Mouse (Mus musculus) E14TG2a.4 (cell line): ENCODE results near the gene Leng9.

Experiments used
- CTCF ChIP-seq: conservative IDR thresholded peaks from 2 replicates; pipeline ENCODE4 v1.5.1; 2014; ENCODE audit warnings: low read length
- NANOG ChIP-seq: IDR thresholded peaks from 2 replicates; pipeline ENCODE4 v1.6.1; 2014; ENCODE audit warnings: borderline replicate concordance, low read length, mixed read lengths

DNA sequence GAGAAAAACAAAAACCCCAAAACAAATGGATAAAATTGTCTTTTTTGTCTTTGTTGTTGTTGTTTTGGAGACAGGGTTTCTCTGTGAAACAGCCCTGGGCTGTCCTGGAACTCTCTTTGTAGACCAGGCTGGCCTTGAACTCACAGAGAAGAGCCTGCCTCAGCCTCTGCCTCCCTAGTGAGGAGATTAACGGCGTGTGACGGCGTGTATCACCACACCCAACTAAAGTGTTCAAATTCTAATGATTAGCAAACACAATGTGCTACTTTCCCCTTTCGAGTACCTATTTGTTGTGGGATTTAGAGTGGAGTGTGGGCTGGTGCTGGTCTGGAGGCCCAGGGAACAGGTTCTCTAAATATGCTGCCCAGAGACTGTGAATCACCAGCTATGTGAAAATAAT is 15.3 kb downstream of the Leng9 start:
- TF ChIP-seq CTCF: no peak
- peak; percentile 29; the same call in 1 of the 2 replicates for TF ChIP-seq NANOG
